Mouse (Mus musculus): ENCODE measurements around the gene Hpgd. TPM values are rescaled to one million over a fixed set of nuclear protein-coding genes. Genes with fewer than 3 reads are reported as not detected.
"Not testable (repeated sequence)": the region's sequence is repeated elsewhere in the genome, so short reads cannot be mapped to it uniquely, and the experiment has no call there.

Hpgd gene
- polyA plus RNA-seq (2015; fragmentation: Nextera tagmentation; extraction: Ambion mirVana) = 14.5 and 17.5 TPM in 2 replicates

GRCm38 (mm10) chr8:56294373-56294877 is at the start of gene Hpgd:
Gene Hpgd (plus strand): TSS chr8:56294585.
- no peak within 1 kb of the TSS for H3K27ac ChIP-seq (replicated peaks)
- no peaks in the 10 kb centered on the region for H3K9me3 ChIP-seq
- peak; percentile 37; the same call in 1 of the 2 replicates for ATAC-seq (ENCODE audit: extremely low read depth, insufficient number of reproducible peaks, low FRiP score, low TSS enrichment)
- peaks cover 9% of the 10 kb centered on the region; the same call in 1 of the 2 replicates for H3K4me1 ChIP-seq
- peaks cover 12% of the 10 kb centered on the region; the same call in 1 of the 2 replicates for H3K27me3 ChIP-seq (replicated peaks)
- peak within 1 kb of the TSS; percentile 63 for H3K4me3 ChIP-seq
- WGBS = under 1% methylated on average over 33 of the region's 33 CpGs
- H3K36me3 ChIP-seq = no peaks in the 10 kb centered on the region
- H3K4me2 ChIP-seq = peak within 1 kb of the TSS; percentile 86
- H3K9ac ChIP-seq = peak within 1 kb of the TSS; percentile 79

GRCm38 (mm10) chr8:56251728-56252127 is 42.7 kb upstream of the Hpgd start:
- not testable (repeated sequence) for ATAC-seq (ENCODE audit: extremely low read depth, insufficient number of reproducible peaks, low FRiP score, low TSS enrichment); H3K27me3 ChIP-seq (replicated peaks); H3K9ac ChIP-seq; H3K4me1 ChIP-seq; H3K4me3 ChIP-seq; H3K36me3 ChIP-seq; H3K27ac ChIP-seq (replicated peaks); H3K4me2 ChIP-seq; H3K9me3 ChIP-seq
- 59% methylated on average over 3 of the region's 3 CpGs for WGBS

GRCm38 (mm10) chr8:56252314-56252713 is 42.1 kb upstream of the Hpgd start:
- no peaks in the 10 kb centered on the region for H3K36me3 ChIP-seq
- H3K4me1 ChIP-seq = no peaks in the 10 kb centered on the region
- H3K27ac ChIP-seq (replicated peaks) = no peak overlapping the region
- H3K4me3 ChIP-seq = no peak overlapping the region
- no peaks in the 10 kb centered on the region for H3K9me3 ChIP-seq
- 61% methylated on average over 1 of the region's 1 CpGs for WGBS
- H3K4me2 ChIP-seq = no peak overlapping the region
- no peaks in the 10 kb centered on the region for H3K27me3 ChIP-seq (replicated peaks)
- no peak overlapping the region for H3K9ac ChIP-seq
- no peak for ATAC-seq (ENCODE audit: extremely low read depth, insufficient number of reproducible peaks, low FRiP score, low TSS enrichment)

GRCm38 (mm10) chr8:56261190-56261589 is 33.2 kb upstream of the Hpgd start:
- no peak overlapping the region for H3K4me3 ChIP-seq
- no peaks in the 10 kb centered on the region for H3K4me1 ChIP-seq
- 85% methylated on average over 1 of the region's 1 CpGs for WGBS
- no peak overlapping the region for H3K9ac ChIP-seq
- H3K27me3 ChIP-seq (replicated peaks) = no peaks in the 10 kb centered on the region
- no peaks in the 10 kb centered on the region for H3K36me3 ChIP-seq
- H3K4me2 ChIP-seq = no peak overlapping the region
- H3K27ac ChIP-seq (replicated peaks) = no peak overlapping the region
- no peak for ATAC-seq (ENCODE audit: extremely low read depth, insufficient number of reproducible peaks, low FRiP score, low TSS enrichment)
- H3K9me3 ChIP-seq = no peaks in the 10 kb centered on the region; the same call in 1 of the 2 replicates

GRCm38 (mm10) chr8:56269687-56270663 is 24.4 kb upstream of the Hpgd start:
- ATAC-seq (ENCODE audit: extremely low read depth, insufficient number of reproducible peaks, low FRiP score, low TSS enrichment) = no peak
- Histone ChIP-seq H3K36me3 (no peaks in the 10 kb centered on the region), H3K27ac (replicated peaks) (peak overlapping the region; percentile 39), H3K9me3 (no peaks in the 10 kb centered on the region), H3K9ac (no peak overlapping the region), H3K4me1 (peaks cover 21% of the 10 kb centered on the region), H3K4me3 (no peak overlapping the region), H3K27me3 (replicated peaks) (no peaks in the 10 kb centered on the region), H3K4me2 (0 out of 2 replicates have a peak overlapping the region, but pooled peaks have one; percentile 11)
- WGBS = 45% methylated on average over 10 of the region's 10 CpGs

- no peak overlapping the region for H3K9ac ChIP-seq
- no peak overlapping the region for H3K4me2 ChIP-seq
- 29% methylated on average over 1 of the region's 1 CpGs for WGBS
- peak overlapping the region; percentile 6; the same call in 1 of the 2 replicates for H3K27ac ChIP-seq (replicated peaks)
- H3K36me3 ChIP-seq = no peaks in the 10 kb centered on the region
- H3K4me3 ChIP-seq = no peak overlapping the region
- ATAC-seq (ENCODE audit: extremely low read depth, insufficient number of reproducible peaks, low FRiP score, low TSS enrichment) = no peak
- H3K27me3 ChIP-seq (replicated peaks) = no peaks in the 10 kb centered on the region
- H3K4me1 ChIP-seq = peaks cover 21% of the 10 kb centered on the region
- H3K9me3 ChIP-seq = no peaks in the 10 kb centered on the region
Observed at GRCm38 (mm10) chr8:56272934-56273333, 21.5 kb upstream of the Hpgd start.

- Histone ChIP-seq H3K36me3 (no peaks in the 10 kb centered on the region), H3K9ac (no peak overlapping the region), H3K4me2 (no peak overlapping the region), H3K9me3 (no peaks in the 10 kb centered on the region), H3K4me3 (no peak overlapping the region), H3K27me3 (replicated peaks) (no peaks in the 10 kb centered on the region), H3K4me1 (peaks cover 13% of the 10 kb centered on the region), H3K27ac (replicated peaks) (no peak overlapping the region)
- ATAC-seq (ENCODE audit: extremely low read depth, insufficient number of reproducible peaks, low FRiP score, low TSS enrichment) = no peak
Observed at GRCm38 (mm10) chr8:56275316-56275715, 19.1 kb upstream of the Hpgd start.

GRCm38 (mm10) chr8:56277810-56278528 is 16.4 kb upstream of the Hpgd start:
- Histone ChIP-seq H3K4me2 (no peak overlapping the region), H3K9me3 (no peaks in the 10 kb centered on the region), H3K36me3 (no peaks in the 10 kb centered on the region), H3K4me3 (no peak overlapping the region), H3K27ac (replicated peaks) (no peak overlapping the region), H3K9ac (no peak overlapping the region), H3K27me3 (replicated peaks) (no peaks in the 10 kb centered on the region), H3K4me1 (peaks cover 7% of the 10 kb centered on the region)
- ATAC-seq (ENCODE audit: extremely low read depth, insufficient number of reproducible peaks, low FRiP score, low TSS enrichment) = no peak
- WGBS = 79% methylated on average over 7 of the region's 9 CpGs

GRCm38 (mm10) chr8:56278545-56279063 is 15.8 kb upstream of the Hpgd start:
- Histone ChIP-seq H3K27ac (replicated peaks) (no peak overlapping the region), H3K27me3 (replicated peaks) (no peaks in the 10 kb centered on the region), H3K4me2 (no peak overlapping the region), H3K9me3 (no peaks in the 10 kb centered on the region), H3K36me3 (no peaks in the 10 kb centered on the region), H3K4me3 (no peak overlapping the region), H3K9ac (no peak overlapping the region), H3K4me1 (peaks cover under 1% of the 10 kb centered on the region)
- WGBS = 57% methylated on average over 2 of the region's 2 CpGs
- ATAC-seq (ENCODE audit: extremely low read depth, insufficient number of reproducible peaks, low FRiP score, low TSS enrichment) = no peak

- Histone ChIP-seq H3K4me3 (no peak overlapping the region), H3K27ac (replicated peaks) (no peak overlapping the region)
- WGBS = 50% methylated on average over 1 of the region's 1 CpGs
Observed at GRCm38 (mm10) chr8:56283936-56284335, 10.4 kb upstream of the Hpgd start.

GRCm38 (mm10) chr8:56284957-56285356 is 9.4 kb upstream of the Hpgd start:
- no peaks in the 10 kb centered on the region; the same call in 1 of the 2 replicates for H3K4me1 ChIP-seq
- no peak for ATAC-seq (ENCODE audit: extremely low read depth, insufficient number of reproducible peaks, low FRiP score, low TSS enrichment)
- no peak overlapping the region for H3K27ac ChIP-seq (replicated peaks)

More at GRCm38 (mm10) chr8:56283936-56284335, 10.4 kb upstream of the Hpgd start:
- H3K27me3 ChIP-seq (replicated peaks) = no peaks in the 10 kb centered on the region
- no peak for ATAC-seq (ENCODE audit: extremely low read depth, insufficient number of reproducible peaks, low FRiP score, low TSS enrichment)
- H3K36me3 ChIP-seq = no peaks in the 10 kb centered on the region
- no peak overlapping the region for H3K4me2 ChIP-seq
- H3K9me3 ChIP-seq = no peaks in the 10 kb centered on the region
- no peak overlapping the region for H3K9ac ChIP-seq
- no peaks in the 10 kb centered on the region; the same call in 1 of the 2 replicates for H3K4me1 ChIP-seq

More at GRCm38 (mm10) chr8:56284957-56285356, 9.4 kb upstream of the Hpgd start:
- no peak overlapping the region for H3K4me2 ChIP-seq
- H3K4me3 ChIP-seq = no peak overlapping the region
- H3K9me3 ChIP-seq = no peaks in the 10 kb centered on the region
- WGBS = 29% methylated on average over 3 of the region's 3 CpGs
- no peaks in the 10 kb centered on the region for H3K27me3 ChIP-seq (replicated peaks)
- no peaks in the 10 kb centered on the region for H3K36me3 ChIP-seq
- H3K9ac ChIP-seq = no peak overlapping the region

Measured in heart, embryonic 13.5 days (tissue).